Mouse (Mus musculus): ENCODE data around the gene Dscaml1. TPM values are rescaled to one million over a fixed set of nuclear protein-coding genes. Genes with fewer than 3 reads are reported as not detected.

Gene Dscaml1
- total RNA-seq, 2 experiments from 2014 or later: not detected

- ATAC-seq (replicated peaks; ENCODE audit: low FRiP score, low TSS enrichment, poor library complexity, severe bottlenecking): no peak
Observed at GRCm38 (mm10) chr9:45660191-45660590, 233.8 kb downstream of the Dscaml1 start.

DNA sequence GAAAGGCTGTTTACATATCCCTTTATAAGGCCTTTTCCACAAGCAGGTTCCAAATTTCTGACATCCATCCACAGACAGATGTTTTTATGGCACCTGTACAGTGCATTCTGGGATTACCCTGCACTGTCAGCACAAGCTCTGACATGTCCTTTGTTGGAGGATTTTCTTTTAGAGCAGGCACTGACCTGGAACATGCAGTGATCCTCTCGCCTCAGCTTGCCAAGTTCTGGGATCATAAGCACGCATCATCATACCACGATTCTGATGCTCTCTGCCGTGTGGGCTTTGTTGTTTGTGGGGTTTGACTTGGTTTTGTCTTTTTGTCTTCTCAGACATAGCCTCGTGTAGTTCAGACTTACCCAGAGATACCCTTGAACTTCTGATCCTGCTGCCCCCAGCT, 236.0 kb downstream of the Dscaml1 start:
- no peak for ATAC-seq (replicated peaks; ENCODE audit: low FRiP score, low TSS enrichment, poor library complexity, severe bottlenecking)

GRCm38 (mm10) chr9:45663386-45664315, 237.2 kb downstream of the Dscaml1 start:
- ATAC-seq (replicated peaks; ENCODE audit: low FRiP score, low TSS enrichment, poor library complexity, severe bottlenecking): no peak

GRCm38 (mm10) chr9:45664326-45664725, 237.9 kb downstream of the Dscaml1 start:
- no peak for ATAC-seq (replicated peaks; ENCODE audit: low FRiP score, low TSS enrichment, poor library complexity, severe bottlenecking)

DNA sequence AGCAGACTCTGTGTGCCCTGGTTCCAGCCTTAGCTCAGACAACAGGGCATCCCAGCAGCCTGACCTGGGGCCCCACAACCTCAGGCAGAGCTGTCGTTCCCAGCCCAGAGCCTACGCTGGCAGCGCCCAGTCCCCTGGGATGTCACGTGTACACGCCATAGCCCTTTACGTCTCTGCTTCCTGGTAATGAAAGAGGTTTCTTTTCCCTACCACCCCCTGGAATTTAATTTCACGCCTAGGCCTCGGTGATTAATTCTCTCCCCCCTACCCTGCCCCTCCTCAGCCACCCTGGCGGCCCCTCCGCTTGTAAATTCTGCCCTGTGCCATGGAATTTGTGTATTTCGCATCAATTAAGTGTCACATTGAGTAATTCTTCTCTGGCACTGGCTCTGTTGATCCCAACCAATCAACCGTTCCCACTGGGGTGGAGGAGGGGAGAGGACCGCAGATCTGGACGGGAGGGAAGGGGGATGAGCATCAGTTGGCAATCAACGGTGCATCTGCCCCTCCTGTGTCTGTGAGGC, 238.5 kb downstream of the Dscaml1 start:
- no peak for ATAC-seq (replicated peaks; ENCODE audit: low FRiP score, low TSS enrichment, poor library complexity, severe bottlenecking)

GRCm38 (mm10) chr9:45675931-45676330, 249.5 kb downstream of the Dscaml1 start:
- ATAC-seq (replicated peaks; ENCODE audit: low FRiP score, low TSS enrichment, poor library complexity, severe bottlenecking): no peak

- no peak for ATAC-seq (replicated peaks; ENCODE audit: low FRiP score, low TSS enrichment, poor library complexity, severe bottlenecking)
Observed at GRCm38 (mm10) chr9:45676578-45676977, 250.2 kb downstream of the Dscaml1 start.

DNA sequence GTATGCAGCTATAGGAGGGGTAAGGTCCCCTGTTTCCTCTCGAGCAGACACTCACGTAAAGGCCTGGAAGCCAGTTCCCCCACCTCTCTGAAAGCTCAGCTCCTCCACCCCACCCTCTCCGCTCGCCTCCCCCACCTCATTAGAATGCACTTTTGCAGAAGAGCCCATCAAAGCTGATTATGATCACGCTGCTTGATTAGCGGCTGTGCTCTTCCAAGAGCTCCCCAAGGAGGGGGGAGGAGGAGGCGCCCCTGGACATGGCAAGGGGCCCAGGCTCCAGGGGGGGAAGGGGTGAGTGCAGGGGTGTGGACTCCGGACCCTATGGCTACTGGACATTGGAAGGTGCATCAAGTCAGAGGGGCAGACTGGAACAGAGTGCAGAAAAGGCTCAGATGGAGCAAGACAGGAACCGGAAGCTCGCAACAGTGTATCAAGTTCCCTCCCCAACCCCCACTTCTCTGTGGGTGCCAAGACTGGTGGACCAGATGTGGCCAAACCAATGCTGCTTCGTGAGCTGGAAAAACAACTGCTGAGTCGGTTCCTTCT, 250.9 kb downstream of the Dscaml1 start:
- ATAC-seq (replicated peaks; ENCODE audit: low FRiP score, low TSS enrichment, poor library complexity, severe bottlenecking): no peak

DNA sequence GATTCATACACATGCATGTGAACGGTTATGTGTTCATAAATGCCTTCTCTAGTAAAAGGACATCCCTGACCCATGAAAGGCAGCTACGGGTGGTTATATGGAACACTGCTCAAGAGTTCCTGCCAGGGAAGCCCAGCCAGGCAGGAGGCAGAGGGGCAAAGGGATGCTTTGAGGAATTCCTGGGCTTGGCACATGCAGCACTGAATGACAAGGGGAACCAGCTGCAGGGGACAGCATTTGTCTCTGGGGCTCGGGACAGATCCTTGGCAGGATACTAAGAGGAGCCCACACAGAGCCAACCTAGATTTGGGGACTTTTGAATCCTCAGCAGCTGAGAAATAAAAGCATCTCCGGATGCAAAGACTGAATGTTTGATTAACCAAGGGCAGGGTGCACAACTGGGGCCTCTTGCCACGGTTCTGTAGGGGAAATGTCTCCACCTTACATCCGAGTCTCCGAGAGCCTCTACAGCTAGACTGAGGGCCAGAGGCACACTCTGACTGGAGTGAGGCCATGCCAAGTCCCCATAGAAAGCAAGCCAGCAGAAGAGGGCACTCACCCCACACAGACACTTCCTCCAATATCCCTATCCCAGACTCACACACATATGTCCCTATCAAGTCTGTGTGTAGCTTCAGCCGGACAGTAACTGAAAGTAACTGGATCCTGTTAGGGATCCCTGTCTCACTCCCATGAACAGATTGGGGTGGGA, 251.7 kb downstream of the Dscaml1 start:
- no peak for ATAC-seq (replicated peaks; ENCODE audit: low FRiP score, low TSS enrichment, poor library complexity, severe bottlenecking)

DNA sequence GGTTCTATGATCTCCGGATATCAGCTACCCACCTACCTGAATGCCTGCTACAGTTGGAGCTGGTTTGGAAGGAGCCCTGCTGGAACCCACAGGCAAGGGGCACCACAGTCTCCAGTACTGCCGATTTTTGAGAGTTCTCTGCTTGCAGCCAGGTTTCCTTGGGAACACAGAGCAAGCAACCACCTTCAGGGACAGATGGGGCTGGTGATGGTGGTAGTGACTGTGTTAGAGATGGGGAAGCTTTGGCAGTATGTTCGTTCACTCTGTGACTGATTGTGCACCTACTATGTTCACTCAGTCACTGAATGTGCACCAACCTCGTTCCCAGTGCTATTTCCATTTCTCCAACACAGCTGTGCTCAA, 252.2 kb downstream of the Dscaml1 start:
- ATAC-seq (replicated peaks; ENCODE audit: low FRiP score, low TSS enrichment, poor library complexity, severe bottlenecking): no peak

- ATAC-seq (replicated peaks; ENCODE audit: low FRiP score, low TSS enrichment, poor library complexity, severe bottlenecking): no peak
Observed at GRCm38 (mm10) chr9:45682461-45682998, 256.1 kb downstream of the Dscaml1 start.

- peak; percentile 64 for ATAC-seq (replicated peaks; ENCODE audit: low FRiP score, low TSS enrichment, poor library complexity, severe bottlenecking)
Observed at GRCm38 (mm10) chr9:45693424-45694237, 267.2 kb downstream of the Dscaml1 start.

- peak; percentile 40; the same call in 1 of the 2 replicates for ATAC-seq (replicated peaks; ENCODE audit: low FRiP score, low TSS enrichment, poor library complexity, severe bottlenecking)
Observed at GRCm38 (mm10) chr9:45694256-45694655, 267.8 kb downstream of the Dscaml1 start.

GRCm38 (mm10) chr9:45699171-45699570, 272.7 kb downstream of the Dscaml1 start:
- ATAC-seq (replicated peaks; ENCODE audit: low FRiP score, low TSS enrichment, poor library complexity, severe bottlenecking): no peak

- ATAC-seq (replicated peaks; ENCODE audit: low FRiP score, low TSS enrichment, poor library complexity, severe bottlenecking): no peak
Observed at GRCm38 (mm10) chr9:45703236-45703635, 276.8 kb downstream of the Dscaml1 start.

DNA sequence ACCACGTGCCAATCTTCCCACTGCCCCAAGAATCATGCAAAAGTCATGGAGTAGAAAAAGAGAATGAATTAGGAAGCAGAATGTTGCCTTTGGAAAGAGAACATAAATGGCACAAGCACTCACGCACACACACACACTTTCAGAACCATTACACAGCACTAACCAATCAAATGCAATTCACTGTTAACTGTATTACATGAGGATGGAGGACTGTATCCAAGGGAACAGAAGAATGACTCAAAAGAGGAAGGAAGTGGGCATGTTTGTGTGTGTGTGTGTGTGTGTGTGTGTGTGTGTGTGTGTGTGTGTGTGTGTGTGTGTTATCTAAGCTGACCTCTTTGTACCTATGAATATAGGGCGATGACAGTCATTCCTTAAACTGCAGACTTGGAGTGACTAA, 278.0 kb downstream of the Dscaml1 start:
- no peak for ATAC-seq (replicated peaks; ENCODE audit: low FRiP score, low TSS enrichment, poor library complexity, severe bottlenecking)

DNA sequence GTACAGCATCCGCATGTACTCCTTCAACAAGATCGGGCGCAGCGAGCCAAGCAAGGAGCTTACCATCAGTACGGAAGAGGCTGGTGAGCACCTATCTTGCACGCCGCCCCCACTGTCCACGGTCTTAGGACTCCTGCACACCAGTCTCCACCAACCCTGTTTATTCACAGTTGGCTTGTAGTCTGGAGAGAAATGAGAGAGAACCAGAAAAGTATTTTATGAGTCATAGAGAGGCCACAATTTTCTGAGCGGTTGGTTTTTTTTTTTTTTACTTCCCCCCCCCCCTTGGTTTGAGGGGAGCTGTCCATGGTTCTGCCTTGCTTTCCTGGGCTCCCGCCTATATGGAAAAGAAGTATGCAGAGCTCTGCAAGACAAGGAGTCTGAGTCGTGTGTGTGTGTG, 283.9 kb downstream of the Dscaml1 start:
- ATAC-seq (replicated peaks; ENCODE audit: low FRiP score, low TSS enrichment, poor library complexity, severe bottlenecking): no peak

GRCm38 (mm10) chr9:45715387-45715786, 289.0 kb downstream of the Dscaml1 start:
- peak; percentile 75 for ATAC-seq (replicated peaks; ENCODE audit: low FRiP score, low TSS enrichment, poor library complexity, severe bottlenecking)

DNA sequence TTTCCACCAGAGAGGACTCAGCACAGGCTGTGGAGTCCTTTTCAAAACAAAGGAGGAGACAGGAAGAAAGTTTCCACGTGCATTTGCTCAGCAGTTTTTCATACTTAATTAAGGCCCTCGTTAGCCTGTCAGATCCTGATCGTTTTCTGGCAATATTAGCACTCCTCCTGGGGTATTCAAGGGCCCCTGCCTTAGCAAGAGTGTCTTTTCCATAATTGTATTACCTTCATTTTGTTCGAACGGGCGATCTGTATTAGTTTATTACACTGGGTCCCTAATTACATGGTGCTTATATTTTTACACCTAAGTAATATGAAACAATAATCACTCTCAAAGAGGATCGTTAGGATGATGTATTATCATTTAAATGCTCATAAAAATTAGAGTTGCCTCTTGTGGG, 293.6 kb downstream of the Dscaml1 start:
- ATAC-seq (replicated peaks; ENCODE audit: low FRiP score, low TSS enrichment, poor library complexity, severe bottlenecking): no peak

Measured in megakaryocyte-erythroid progenitor cell, adult 5-6 weeks (primary cell).